Mouse (Mus musculus): ENCODE data around the gene Lbx2.
A peak's percentile ranks its signal among the peaks of the same experiment; 100 is the strongest.

The Lbx2 gene

GRCm38 (mm10) chr6:83066441-83066840 is 19.7 kb upstream of the Lbx2 start:
- TF ChIP-seq GATA4 (IDR thresholded peaks at IDR 0.05; ENCODE audit: insufficient replicate concordance, low read length) = no peak

GRCm38 (mm10) chr6:83068221-83068620 is 17.9 kb upstream of the Lbx2 start:
- TF ChIP-seq GATA4 (IDR thresholded peaks at IDR 0.05; ENCODE audit: insufficient replicate concordance, low read length) = no peak

- no peak for TF ChIP-seq GATA4 (IDR thresholded peaks at IDR 0.05; ENCODE audit: insufficient replicate concordance, low read length)
Measured at GRCm38 (mm10) chr6:83068706-83069487, 17.3 kb upstream of the Lbx2 start.

DNA sequence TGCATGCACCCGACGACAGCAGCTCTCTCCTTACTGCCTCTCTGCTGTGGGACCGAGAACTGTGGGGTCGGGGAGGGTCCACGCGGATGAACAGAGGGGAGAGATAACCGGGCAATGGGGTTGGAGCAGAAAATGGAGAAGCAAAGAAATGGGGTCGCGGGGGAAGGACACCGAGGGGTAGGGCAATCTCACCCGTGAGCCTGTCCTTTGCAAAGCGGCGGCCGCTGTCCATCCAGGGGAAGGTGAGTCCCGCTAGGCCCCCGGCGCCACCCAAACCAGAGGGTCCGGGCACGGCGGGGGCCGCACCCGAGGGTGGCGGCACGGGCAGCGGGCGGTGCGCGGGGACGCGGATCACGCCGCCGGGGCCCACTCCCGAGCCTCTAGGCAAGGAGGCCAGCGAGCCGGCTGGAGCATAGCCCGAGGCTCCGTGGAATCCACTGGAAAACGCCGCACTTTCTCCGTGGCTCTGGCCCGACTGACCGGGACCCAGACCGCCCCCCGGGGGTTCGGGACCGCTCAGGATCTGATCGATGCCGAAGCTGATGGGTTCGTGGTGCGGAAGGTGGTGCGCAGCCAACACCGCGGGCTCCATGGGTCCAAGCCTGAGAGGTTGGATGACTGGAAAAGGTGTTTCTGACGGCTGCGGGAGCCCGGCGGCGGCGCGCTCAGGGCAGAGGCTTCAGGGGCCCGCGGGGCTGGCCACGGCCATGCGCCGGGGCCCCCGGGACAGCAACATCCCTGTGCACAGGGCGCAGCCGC is 16.5 kb upstream of the Lbx2 start:
- no peak for TF ChIP-seq GATA4 (IDR thresholded peaks at IDR 0.05; ENCODE audit: insufficient replicate concordance, low read length)

- TF ChIP-seq GATA4 (IDR thresholded peaks at IDR 0.05; ENCODE audit: insufficient replicate concordance, low read length) = no peak
Measured at GRCm38 (mm10) chr6:83070247-83070310, 16.1 kb upstream of the Lbx2 start, which contains the start of gene Tlx2. Gene Tlx2 (minus strand): TSS chr6:83070293.

DNA sequence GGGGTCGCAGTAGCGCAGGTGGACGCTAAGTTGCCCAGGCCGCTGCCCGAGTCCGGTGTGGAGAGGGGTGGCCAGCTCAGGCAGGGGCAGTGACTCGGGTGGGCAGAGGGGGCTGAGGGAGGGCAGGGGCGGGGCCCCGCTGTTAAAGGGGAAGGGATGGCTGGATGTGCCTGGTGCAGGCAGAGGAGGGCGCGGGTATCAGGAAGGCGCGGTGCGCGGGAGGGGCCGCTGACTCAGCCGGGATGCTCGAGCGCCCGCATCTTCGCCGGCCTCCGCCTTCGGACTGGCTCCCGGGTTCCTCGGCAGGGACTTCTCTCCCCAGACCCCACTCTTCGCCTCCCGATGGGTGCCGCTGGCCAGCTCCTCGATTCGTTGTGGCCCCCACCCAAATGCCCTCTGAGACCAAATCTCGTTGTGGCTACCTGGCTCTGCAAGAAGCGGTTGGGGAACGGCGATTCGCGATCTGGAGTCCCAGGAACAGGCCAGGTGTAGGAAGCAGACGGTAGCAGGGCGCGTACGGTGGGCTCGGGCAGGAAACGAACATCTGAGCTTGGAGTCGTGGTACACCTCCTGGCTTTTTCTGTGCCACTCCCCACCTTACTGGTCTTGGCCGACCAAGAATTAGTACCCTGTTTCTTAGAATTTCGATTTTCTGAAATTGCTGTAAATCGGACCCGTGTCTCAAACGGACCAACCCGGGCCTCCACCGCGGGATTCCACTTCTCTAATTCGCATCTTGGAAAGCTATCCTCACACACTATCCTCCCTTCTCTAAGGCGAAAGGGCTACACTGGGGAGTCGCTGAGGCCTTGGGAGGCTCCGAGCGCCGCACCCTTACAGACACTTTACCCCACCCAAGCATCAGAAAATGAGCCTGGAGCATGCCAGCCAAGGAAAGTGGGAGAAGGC is 15.6 kb upstream of the Lbx2 start:
- TF ChIP-seq GATA4 (IDR thresholded peaks at IDR 0.05; ENCODE audit: insufficient replicate concordance, low read length) = no peak

DNA sequence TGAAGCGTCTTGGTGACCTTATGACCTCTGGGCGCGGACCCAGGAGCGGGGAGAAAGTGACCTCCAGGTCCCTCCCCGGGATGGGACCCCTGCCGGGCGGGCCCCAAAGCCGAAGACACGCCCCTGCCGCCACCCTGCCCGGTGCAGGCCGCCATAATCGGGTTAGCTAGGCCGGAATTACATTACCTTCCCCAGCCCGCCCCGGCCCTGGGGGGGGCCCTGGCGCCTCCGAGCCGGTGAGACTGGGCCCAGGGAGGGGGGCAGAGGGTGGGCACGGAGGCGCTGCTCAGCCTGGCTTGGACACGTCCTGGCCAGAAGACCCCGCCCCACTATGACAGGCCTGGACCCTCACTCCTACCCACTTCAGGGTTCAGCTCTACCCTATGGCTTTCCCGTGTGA is 14.9 kb upstream of the Lbx2 start:
- TF ChIP-seq GATA4 (IDR thresholded peaks at IDR 0.05; ENCODE audit: insufficient replicate concordance, low read length) = no peak

- TF ChIP-seq GATA4 (IDR thresholded peaks at IDR 0.05; ENCODE audit: insufficient replicate concordance, low read length) = no peak
Measured at GRCm38 (mm10) chr6:83074979-83075378, 11.2 kb upstream of the Lbx2 start.

GRCm38 (mm10) chr6:83077630-83078323 is 8.4 kb upstream of the Lbx2 start, which contains the start of gene Pcgf1:
Gene Pcgf1 (plus strand): TSS chr6:83077869.
- TF ChIP-seq GATA4 (IDR thresholded peaks at IDR 0.05; ENCODE audit: insufficient replicate concordance, low read length) = no peak

DNA sequence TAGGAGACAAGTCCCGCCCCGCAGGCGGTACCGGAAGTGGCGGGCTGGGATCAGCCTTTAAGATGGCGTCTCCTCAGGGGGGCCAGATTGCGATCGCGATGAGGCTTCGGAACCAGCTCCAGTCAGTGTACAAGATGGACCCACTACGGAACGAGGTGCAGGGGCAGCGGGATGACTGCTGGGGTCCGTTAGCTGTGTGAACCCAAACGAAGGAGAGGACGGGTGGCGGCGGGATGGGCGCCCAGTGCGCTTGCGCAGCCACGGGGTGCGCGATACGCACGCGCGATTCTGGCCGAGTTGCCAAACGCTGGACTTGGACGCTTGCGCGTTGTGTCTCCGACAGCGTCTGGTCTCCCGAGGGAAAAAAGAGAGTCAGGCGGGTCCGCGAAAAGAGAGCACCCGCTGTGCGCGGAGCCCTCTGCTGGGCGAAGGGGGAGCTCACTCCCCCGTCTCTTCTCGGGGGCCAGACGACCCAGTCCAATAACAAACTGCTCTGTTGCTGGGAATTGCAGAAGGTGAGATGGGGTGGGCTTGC is 7.8 kb upstream of the Lbx2 start:
- peak; percentile 99; the same call in 1 of the 2 replicates for TF ChIP-seq GATA4 (IDR thresholded peaks at IDR 0.05; ENCODE audit: insufficient replicate concordance, low read length)

GRCm38 (mm10) chr6:83080210-83080609 is 6.0 kb upstream of the Lbx2 start:
- TF ChIP-seq GATA4 (IDR thresholded peaks at IDR 0.05; ENCODE audit: insufficient replicate concordance, low read length) = no peak

GRCm38 (mm10) chr6:83083497-83083896 is 2.7 kb upstream of the Lbx2 start:
- no peak for TF ChIP-seq GATA4 (IDR thresholded peaks at IDR 0.05; ENCODE audit: insufficient replicate concordance, low read length)

DNA sequence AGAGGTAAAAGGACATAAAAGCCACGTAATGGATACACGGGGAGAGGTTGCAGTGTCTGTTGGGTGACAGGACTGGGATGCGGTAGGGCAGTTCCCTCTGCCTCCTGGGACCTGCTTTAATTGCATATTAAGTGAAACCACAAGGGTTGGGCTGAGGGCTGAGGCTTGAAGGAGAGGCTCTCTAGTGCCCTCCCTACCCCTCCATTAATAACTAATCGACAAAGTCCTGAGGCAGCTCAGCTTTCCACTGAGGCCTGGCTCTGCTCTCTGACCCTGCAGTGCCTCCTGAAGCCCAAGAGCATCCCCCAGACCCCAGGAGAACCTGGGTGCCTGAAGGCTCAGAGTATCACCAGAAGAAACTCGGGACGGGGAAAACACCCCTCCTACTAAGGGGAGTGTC is 1.7 kb upstream of the Lbx2 start:
- no peak for TF ChIP-seq GATA4 (IDR thresholded peaks at IDR 0.05; ENCODE audit: insufficient replicate concordance, low read length)

DNA sequence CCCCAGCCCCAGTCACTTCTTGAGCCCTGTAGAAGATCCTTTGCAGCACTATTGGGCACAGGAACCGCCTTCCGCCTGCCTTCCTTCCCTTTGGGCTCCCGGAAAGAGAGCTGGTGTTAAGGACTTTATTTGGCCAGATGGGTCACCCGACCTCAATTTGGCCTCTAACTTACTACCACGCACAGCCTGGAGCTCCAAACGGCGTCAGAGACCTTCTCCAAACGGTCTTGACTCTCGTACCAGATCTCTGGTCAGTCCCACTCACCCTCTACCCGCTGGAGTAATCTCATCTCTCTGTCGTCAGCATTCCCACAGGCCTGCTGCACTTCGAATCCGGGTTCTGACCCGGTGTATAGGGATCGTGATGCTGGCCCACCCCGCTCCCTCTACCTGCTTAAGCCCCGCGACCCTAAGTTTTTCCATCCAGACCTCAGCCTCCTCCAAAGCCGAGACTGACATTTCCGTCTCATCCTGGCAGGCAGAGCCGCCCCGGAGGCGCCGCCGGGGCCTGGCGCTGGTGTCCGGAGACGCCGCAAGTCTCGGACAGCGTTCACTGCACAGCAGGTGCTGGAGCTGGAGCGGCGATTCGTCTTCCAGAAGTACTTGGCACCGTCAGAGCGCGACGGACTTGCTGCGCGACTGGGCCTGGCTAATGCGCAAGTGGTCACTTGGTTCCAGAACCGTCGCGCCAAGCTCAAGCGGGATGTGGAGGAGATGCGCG is 1.2 kb downstream of the Lbx2 start:
- no peak for TF ChIP-seq GATA4 (IDR thresholded peaks at IDR 0.05; ENCODE audit: insufficient replicate concordance, low read length)

DNA sequence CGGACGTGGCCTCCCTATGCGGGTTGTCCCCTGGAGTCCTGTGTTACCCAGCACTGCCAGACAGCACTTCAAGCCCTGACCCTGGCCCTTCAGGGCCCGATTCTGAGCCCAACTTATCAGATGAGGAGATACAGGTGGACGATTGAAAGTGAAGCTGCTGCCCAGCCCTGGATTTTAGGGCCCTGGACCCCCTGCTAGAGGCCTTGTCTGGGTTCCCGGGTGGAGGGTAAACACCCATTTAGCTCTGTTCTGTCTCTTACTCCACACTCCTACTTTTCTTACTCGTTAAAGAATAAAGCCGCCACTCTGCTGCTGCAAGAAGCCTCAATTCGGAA is 1.7 kb downstream of the Lbx2 start:
- TF ChIP-seq GATA4 (IDR thresholded peaks at IDR 0.05; ENCODE audit: insufficient replicate concordance, low read length) = no peak
